Mouse (Mus musculus): ENCODE data around the gene Xlr3b.
"Not testable (repeated sequence)": the region's sequence is repeated elsewhere in the genome, so short reads cannot be mapped to it uniquely, and the experiment has no call there.

The Xlr3b gene

DNA sequence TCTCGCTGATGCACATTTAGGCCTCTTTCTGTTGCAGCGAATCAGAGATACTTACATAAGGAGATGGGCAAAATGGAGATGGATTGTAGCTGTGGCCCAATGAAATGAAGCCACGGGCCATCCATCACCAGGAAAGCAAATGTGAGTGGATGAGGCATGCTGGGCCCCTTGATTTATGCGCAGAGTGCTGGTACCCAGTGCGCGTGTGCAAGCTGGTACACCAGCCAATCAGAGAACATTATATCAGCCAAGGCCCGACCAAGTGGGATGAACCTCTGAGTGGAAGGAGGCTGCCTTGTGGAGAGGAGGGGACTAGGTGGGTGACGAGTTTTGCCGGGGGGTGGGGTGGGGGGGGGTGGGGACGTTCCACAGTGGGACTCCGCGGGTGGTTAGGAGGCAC lies at the start of gene Xlr3b:
Gene Xlr3b (plus strand): TSS at position 274 of the 400 bp plus-strand sequence.
- DNase-seq (ENCODE audit: low spot score), result peak; percentile 46

GRCm38 (mm10) chrX:73143218-73143618 lies 48.8 kb upstream of the Xlr3b start:
- not testable (repeated sequence) for DNase-seq (ENCODE audit: low spot score)

GRCm38 (mm10) chrX:73148496-73148895 lies 43.5 kb upstream of the Xlr3b start, which contains the start of gene Xlr5b:
TSS of gene Xlr5b (plus strand) at chrX:73148796.
- DNase-seq (ENCODE audit: low spot score), result not testable (repeated sequence)

DNA sequence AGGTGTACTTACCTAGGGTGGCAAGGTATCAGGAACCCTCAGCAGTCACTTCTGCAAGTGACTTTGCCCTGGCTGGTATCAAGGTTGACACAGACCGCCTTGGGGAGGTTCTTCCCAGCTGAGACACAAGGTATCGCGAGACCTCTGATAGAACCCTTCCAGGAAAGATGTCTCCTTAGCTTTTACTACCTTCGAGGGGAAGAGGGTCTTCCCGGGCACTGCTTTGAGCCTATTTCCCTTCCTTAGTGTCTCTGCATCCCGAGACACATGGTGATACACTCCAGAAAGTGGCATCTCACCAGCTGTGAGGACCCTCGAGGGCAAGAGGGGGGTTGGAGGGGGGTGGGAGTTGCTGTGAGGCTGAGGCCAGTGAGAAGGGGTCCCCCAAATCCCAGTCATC lies 42.7 kb upstream of the Xlr3b start, which contains the start of gene DXBay18:
Gene DXBay18 (minus strand): TSS at position 101 of the 400 bp plus-strand sequence.
- not testable (repeated sequence) for DNase-seq (ENCODE audit: low spot score)

DNA sequence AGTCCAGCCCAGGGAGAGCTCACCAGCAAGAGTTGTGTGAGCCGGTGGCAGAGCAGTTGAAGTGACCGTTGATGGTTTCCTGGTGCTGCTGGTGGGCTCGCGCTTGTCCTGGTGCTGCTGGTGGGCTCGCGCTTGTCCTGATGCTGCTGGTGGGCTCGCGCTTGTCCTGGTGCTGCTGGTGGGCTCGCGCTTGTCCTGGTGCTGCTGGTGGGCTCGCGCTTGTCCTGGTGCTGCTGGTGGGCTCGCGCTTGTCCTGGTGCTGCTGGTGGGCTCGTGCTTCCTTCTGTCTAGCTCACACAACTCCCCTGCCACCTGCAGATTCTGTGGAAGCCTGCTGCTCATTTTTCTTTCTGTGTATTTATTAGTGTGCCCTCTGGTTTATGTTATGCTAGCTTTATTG lies 15.1 kb upstream of the Xlr3b start, which contains the start of gene Spin2d:
Gene Spin2d (minus strand): TSS at position 101 of the 400 bp plus-strand sequence.
- not testable (repeated sequence) for DNase-seq (ENCODE audit: low spot score)

DNA sequence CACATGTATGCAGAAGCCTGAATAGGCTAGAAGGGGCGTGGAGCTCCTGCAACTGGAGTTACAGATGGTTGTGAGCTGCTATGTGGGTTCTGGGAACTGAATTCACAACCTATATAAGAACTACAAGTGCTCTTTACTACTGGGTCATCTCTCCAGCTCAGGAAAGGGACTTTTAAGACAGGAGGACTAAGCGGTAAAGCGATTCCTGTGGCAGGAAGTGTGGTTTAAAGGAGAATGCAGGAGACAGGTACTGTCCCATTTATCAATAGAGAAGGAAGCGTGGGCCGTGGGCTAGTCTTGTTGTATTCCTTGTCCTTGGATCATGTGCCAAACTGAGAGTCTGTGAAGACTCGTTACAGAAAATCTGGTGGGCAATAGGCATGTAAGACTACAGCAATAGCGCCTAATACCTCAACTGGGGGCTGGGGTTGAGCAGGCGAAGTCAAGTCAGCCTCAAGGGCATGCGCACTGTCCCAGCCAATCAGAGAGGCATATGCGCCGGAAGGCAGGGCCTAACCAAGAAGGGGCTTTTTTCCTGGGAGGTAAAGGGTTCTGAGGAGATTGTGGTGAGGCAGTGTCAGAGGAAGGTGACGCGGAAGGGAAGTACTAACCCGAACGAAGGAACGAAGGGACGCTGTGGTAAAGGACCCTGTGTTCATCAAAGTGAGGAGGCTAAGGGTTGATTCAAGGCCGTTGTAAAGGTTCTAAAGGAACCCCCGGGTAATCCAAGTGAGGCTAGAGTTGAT lies 22.0 kb downstream of the Xlr3b start, which contains the start of gene Xlr4b:
Gene Xlr4b (plus strand): TSS at position 515 of the 746 bp plus-strand sequence.
- not testable (repeated sequence) for DNase-seq (ENCODE audit: low spot score)

- DNase-seq (ENCODE audit: low spot score), result no peak
Observed at GRCm38 (mm10) chrX:73225365-73225764, 33.4 kb downstream of the Xlr3b start.

- peak; percentile 82 for DNase-seq (ENCODE audit: low spot score)
Observed at GRCm38 (mm10) chrX:73227914-73228605, 36.1 kb downstream of the Xlr3b start, which contains the start of gene F8a. TSS of gene F8a (plus strand) at chrX:73228291.

DNA sequence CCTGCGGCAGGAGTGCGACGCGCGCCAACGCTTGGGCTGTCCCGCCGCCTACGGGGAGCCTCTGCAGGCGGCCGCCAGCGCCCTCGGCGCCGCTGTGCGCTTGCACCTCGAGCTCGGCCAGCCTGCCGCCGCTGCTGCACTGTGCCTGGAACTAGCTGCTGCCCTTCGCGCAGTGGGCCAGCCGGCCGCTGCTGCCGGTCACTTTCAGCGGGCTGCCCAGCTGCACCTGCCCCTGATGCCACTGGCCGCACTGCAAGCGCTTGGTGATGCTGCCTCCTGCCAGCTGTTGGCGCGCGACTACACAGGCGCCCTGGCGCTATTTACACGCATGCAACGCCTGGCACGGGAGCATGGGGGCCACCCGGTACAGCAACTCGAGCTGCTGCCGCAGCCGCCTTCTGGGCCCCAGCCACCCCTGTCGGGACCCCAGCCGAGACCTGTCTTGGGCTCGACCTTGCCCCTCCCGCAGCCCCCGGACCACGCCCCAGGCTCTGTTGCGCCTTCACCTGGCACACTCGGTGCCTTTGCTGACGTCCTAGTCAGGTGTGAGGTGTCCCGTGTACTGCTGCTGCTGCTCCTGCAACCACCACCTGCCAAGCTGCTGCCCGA lies 36.7 kb downstream of the Xlr3b start:
- DNase-seq (ENCODE audit: low spot score), result peak; percentile 38

DNA sequence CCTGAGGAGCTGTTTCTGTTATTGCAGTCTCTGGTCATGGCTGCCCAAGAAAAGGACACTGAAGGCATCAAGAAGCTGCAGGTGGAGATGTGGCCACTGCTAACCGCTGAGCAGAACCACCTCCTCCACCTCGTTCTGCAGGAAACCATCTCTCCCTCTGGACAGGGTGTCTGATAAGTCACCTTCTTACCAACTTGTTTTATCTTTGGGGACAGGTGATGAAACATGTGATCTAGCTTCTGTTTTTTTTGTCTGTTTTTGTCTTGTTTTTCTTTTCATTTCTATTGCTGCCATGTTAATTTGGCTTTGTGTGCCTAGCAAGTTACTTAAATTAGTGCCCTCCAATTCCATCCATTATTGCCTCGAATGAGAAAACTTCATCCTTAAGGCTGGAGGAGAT lies 37.3 kb downstream of the Xlr3b start:
- no peak for DNase-seq (ENCODE audit: low spot score)

- DNase-seq (ENCODE audit: low spot score), result not testable (repeated sequence)
Observed at GRCm38 (mm10) chrX:73242821-73243325, 50.9 kb downstream of the Xlr3b start, which contains the start of gene Xlr4c. TSS of gene Xlr4c (minus strand) at chrX:73243130.

Data from testis, postnatal 14 days (tissue).